Mouse (Mus musculus) heart, adult 2 months (tissue): ENCODE measurements around the gene Ubtd2. TPM values are rescaled to one million over a fixed set of nuclear protein-coding genes. Genes with fewer than 3 reads are reported as not detected.

Source experiments
- DNase-seq, 2 experiments: peaks; one replicate each; pipeline ENCODE4 v3.0.0; 2021
- H3K27ac ChIP-seq: fragments of 200-600 bp; 2 replicates; pipeline ENCODE4 v1.8.1; 2022
- H3K27me3 ChIP-seq: fragments of 200-500 bp; 2 replicates; pipeline ENCODE4 v1.6.1; 2012; ENCODE audit warnings: mild to moderate bottlenecking, low read length, inconsistent platforms, mixed read lengths; ENCODE audit not compliant: control insufficient read depth, insufficient read depth
- H3K36me3 ChIP-seq: fragments of 200-500 bp; 2 replicates; pipeline ENCODE4 v1.6.1; 2012; ENCODE audit warnings: low read length, inconsistent platforms; ENCODE audit not compliant: control insufficient read depth, insufficient read depth
- H3K4me1 ChIP-seq: fragments of 200-500 bp; 2 replicates; pipeline ENCODE4 v1.6.1; 2011; ENCODE audit warnings: low read length; ENCODE audit not compliant: control insufficient read depth, insufficient read depth
- H3K4me3 ChIP-seq: fragments of 200-600 bp; 2 replicates; pipeline ENCODE4 v1.8.1; 2022
- H3K79me2 ChIP-seq: fragments of 200-500 bp; replicated peaks from 2 replicates; pipeline ENCODE4 v1.6.1; 2012; ENCODE audit warnings: mild to moderate bottlenecking, inconsistent platforms, low read length, moderate library complexity, mixed read lengths; ENCODE audit not compliant: control insufficient read depth, insufficient read depth
- H3K9ac ChIP-seq: fragments of 200-500 bp; 2 replicates; pipeline ENCODE4 v1.6.1; 2012; ENCODE audit warnings: low read depth, mild to moderate bottlenecking, control low read depth, inconsistent platforms, low read length, mixed read lengths
- CTCF ChIP-seq: fragments of 200-600 bp; IDR thresholded peaks from 2 replicates; pipeline ENCODE4 v1.8.1; 2022; ENCODE audit warnings: antibody characterized with exemption, mild to moderate bottlenecking, moderate library complexity
- EP300 ChIP-seq: fragments of 200-500 bp; IDR thresholded peaks from 2 replicates; pipeline ENCODE4 v1.6.1; 2011; ENCODE audit warnings: low read depth, low read length, control low read depth; ENCODE audit not compliant: insufficient read depth
- POLR2A ChIP-seq: fragments of 200-500 bp; IDR thresholded peaks from 2 replicates; pipeline ENCODE4 v1.6.1; 2011; ENCODE audit warnings: mild to moderate bottlenecking, low read depth, low read length, control low read depth; ENCODE audit not compliant: insufficient read depth
- WGBS: fragments of 180-500 bp; shearing (Covaris S2); methylation state at CpG from one replicate; pipeline ENCODE4 v1.1.7; 2018; 5-methylcytosine and 5-hydroxymethylcytosine counted together
- intact Hi-C: fragments of 180-260 bp; cut with DNase I; formaldehyde crosslinking; loops from one replicate; pipeline ENCODE4 v1.15.1; 2025
- polyA plus RNA-seq: library from polyadenylated mRNA; depleted of rRNA; stranded (reverse); fragments of >200 nt; gene quantifications from 2 replicates; pipeline ENCODE4 v1.2.3, GENCODE M21; 2012
- total RNA-seq, 2 experiments: library from RNA; stranded (reverse); gene quantifications; 2 replicates each; pipeline ENCODE4 v1.2.3; 2021

Gene Ubtd2
- total and polyA plus RNA-seq, 3 experiments, result 4.2 to 5.1 (median 4.5) TPM

- no peak for DNase-seq
- 81% methylated on average over 5 of the region's 5 CpGs for WGBS
- no peak overlapping the region for H3K4me3 ChIP-seq
- H3K36me3 ChIP-seq, result no peaks in the 10 kb centered on the region
- no peaks in the 10 kb centered on the region for H3K27me3 ChIP-seq
- no peak overlapping the region for H3K27ac ChIP-seq
- TF ChIP-seq EP300, result no peak
- TF ChIP-seq POLR2A, result no peak
- TF ChIP-seq CTCF, result peak; percentile 24; the same call in 1 of the 2 replicates
- intact Hi-C loops, result no loop called here
- H3K4me1 ChIP-seq, result no peaks in the 10 kb centered on the region; the same call in 1 of the 2 replicates
- no peak overlapping the region for H3K9ac ChIP-seq
- no peaks in the 10 kb centered on the region; the same call in 1 of the 2 replicates for H3K79me2 ChIP-seq
These were observed 20.5 kb downstream of the Ubtd2 start for GRCm38 (mm10) chr11:32475487-32476236.

- no peak overlapping the region for H3K27ac ChIP-seq
- intact Hi-C loops, result no loop called here
- DNase-seq, result no peak
- TF ChIP-seq POLR2A (no peak), CTCF (no peak), EP300 (no peak)
- H3K4me3 ChIP-seq, result no peak overlapping the region
- 72% methylated on average over 2 of the region's 2 CpGs for WGBS
- H3K79me2 ChIP-seq, result no peaks in the 10 kb centered on the region
- no peaks in the 10 kb centered on the region; the same call in none of the 2 replicates for H3K4me1 ChIP-seq
- H3K36me3 ChIP-seq, result no peaks in the 10 kb centered on the region
- no peaks in the 10 kb centered on the region for H3K27me3 ChIP-seq
- no peak overlapping the region for H3K9ac ChIP-seq
These were observed 26.4 kb downstream of the Ubtd2 start for GRCm38 (mm10) chr11:32481525-32481924.

GRCm38 (mm10) chr11:32485290-32485689, 30.1 kb downstream of the Ubtd2 start:
- intact Hi-C loops, result no loop called here
- TF ChIP-seq POLR2A, result no peak

GRCm38 (mm10) chr11:32486621-32487020, 31.5 kb downstream of the Ubtd2 start:
- H3K27ac ChIP-seq, result no peak overlapping the region

More at GRCm38 (mm10) chr11:32485290-32485689, 30.1 kb downstream of the Ubtd2 start:
- peaks cover 3% of the 10 kb centered on the region for H3K4me1 ChIP-seq
- H3K27me3 ChIP-seq, result no peaks in the 10 kb centered on the region
- H3K79me2 ChIP-seq, result peaks cover 2% of the 10 kb centered on the region; the same call in 1 of the 2 replicates
- DNase-seq, result no peak
- WGBS, result 64% methylated on average over 3 of the region's 3 CpGs
- H3K4me3 ChIP-seq, result no peak overlapping the region
- no peak overlapping the region for H3K27ac ChIP-seq
- H3K9ac ChIP-seq, result no peak overlapping the region
- H3K36me3 ChIP-seq, result no peaks in the 10 kb centered on the region

GRCm38 (mm10) chr11:32487501-32487900, 32.3 kb downstream of the Ubtd2 start:
- intact Hi-C loops, result no loop called here
- H3K27me3 ChIP-seq, result no peaks in the 10 kb centered on the region
- TF ChIP-seq EP300 (no peak), CTCF (peak; percentile 44), POLR2A (no peak)
- peaks cover 3% of the 10 kb centered on the region for H3K4me1 ChIP-seq
- no peaks in the 10 kb centered on the region for H3K36me3 ChIP-seq
- H3K4me3 ChIP-seq, result no peak overlapping the region
- H3K27ac ChIP-seq, result no peak overlapping the region
- 93% methylated on average over 3 of the region's 3 CpGs for WGBS
- peaks cover 2% of the 10 kb centered on the region; the same call in 1 of the 2 replicates for H3K79me2 ChIP-seq
- no peak for DNase-seq
- no peak overlapping the region for H3K9ac ChIP-seq

More at GRCm38 (mm10) chr11:32486621-32487020, 31.5 kb downstream of the Ubtd2 start:
- TF ChIP-seq POLR2A (no peak), CTCF (no peak), EP300 (no peak)
- no peak overlapping the region for H3K4me3 ChIP-seq
- intact Hi-C loops, result no loop called here
- 34% methylated on average over 3 of the region's 3 CpGs for WGBS
- peaks cover 2% of the 10 kb centered on the region; the same call in 1 of the 2 replicates for H3K79me2 ChIP-seq
- peaks cover 3% of the 10 kb centered on the region for H3K4me1 ChIP-seq
- H3K9ac ChIP-seq, result no peak overlapping the region
- DNase-seq, result no peak
- H3K36me3 ChIP-seq, result no peaks in the 10 kb centered on the region
- H3K27me3 ChIP-seq, result no peaks in the 10 kb centered on the region

GRCm38 (mm10) chr11:32488344-32488743, 33.2 kb downstream of the Ubtd2 start:
- Histone ChIP-seq H3K4me3 (no peak overlapping the region), H3K27me3 (no peaks in the 10 kb centered on the region), H3K36me3 (no peaks in the 10 kb centered on the region), H3K9ac (no peak overlapping the region), H3K27ac (0 out of 2 replicates have a peak overlapping the region, but pooled peaks have one; percentile 2), H3K79me2 (peaks cover 2% of the 10 kb centered on the region; the same call in 1 of the 2 replicates), H3K4me1 (peaks cover 3% of the 10 kb centered on the region)
- TF ChIP-seq EP300, result no peak
- TF ChIP-seq CTCF, result no peak
- TF ChIP-seq POLR2A, result no peak
- DNase-seq, result no peak
- intact Hi-C loops, result no loop called here
